Mouse (Mus musculus) urinary bladder, postnatal 4 days (tissue): ENCODE data around the gene Dhx40.
"Not testable (repeated sequence)": the region's sequence is repeated elsewhere in the genome, so short reads cannot be mapped to it uniquely, and the experiment has no call there.

Source experiments
- DNase-seq, 2 experiments: peaks; one replicate each; pipeline ENCODE4 v3.0.0; 2021 to 2022; ENCODE audit warnings: low spot score in 2 of 2

Dhx40 gene

DNA sequence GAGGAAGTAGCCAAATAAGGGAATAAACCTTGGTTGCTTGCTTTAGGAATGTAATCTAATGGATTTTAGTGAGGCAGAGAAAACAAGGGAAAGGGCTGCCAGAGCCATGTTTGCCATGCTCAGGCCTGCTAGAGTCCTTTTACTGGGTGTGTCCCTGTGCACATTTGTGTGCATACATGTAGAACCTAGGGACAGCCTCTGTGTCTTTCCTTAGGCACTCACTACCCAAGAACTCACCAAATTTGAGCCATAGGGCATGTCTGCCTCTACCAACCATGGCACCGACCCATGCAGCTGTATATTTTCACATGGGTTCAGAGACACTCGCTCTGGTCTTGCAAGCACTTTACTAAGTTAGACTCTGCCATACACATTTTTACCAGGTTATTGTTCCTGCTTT is 11.4 kb upstream of the Dhx40 start:
- no peak for DNase-seq

DNA sequence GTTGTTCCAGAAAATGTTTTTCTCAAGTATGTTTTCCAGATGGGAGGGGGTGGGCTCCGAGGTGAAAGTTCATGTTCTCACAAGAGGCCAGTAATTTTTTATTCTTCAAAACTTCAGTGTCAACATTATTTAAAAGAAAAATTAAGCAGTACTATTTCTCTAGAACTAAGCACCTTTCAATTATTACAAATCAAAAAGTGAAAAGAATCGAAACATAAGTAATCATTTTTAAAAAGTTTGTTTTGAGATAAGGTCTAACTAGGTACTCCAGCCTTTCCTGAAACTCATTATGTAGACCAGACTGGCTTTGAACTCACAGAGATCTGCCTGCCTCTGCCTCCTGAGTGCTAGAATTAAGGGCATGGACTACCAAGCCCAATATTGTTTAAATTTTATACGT is 8.7 kb upstream of the Dhx40 start:
- DNase-seq = not testable (repeated sequence)

DNA sequence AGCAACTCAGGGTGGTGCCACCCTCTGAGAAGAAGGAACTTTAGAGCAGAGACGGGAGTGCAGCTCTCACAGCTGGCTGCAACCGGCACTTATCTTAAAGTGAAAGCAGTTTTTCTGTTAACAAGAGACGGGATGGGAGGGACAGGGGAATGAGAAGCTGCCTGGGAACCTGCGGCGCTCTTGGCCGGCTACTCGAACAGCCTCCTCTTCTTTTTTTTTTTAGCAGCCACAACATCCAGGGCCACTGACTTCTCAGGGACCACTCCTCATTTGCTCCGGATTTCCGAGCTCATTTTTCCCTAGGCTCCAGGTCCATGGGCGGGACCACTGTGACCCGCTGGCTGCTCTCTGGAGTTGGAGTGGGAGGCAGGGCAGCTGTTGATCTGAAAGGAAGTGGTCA is 6.9 kb upstream of the Dhx40 start:
- DNase-seq = not testable (repeated sequence)

DNA sequence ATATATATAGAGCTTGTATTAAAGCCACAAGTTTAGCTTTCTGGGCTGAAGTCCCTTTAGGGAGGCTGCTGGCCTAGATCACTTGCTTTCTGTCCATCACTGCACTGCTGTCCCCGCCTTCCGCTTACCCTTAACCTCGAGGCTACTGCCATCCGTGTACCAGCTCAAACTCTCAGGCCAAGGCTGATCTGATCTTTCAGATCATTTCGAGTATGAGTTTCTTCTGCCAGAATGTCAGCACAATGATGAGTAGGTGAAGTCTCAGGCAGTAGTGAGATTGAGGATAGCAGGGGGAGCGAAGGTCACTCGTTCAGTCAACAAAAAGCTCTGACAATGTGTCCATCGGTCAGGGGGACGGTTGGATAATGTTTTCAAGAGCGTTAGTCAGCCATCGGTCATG is 5.7 kb upstream of the Dhx40 start:
- not testable (repeated sequence) for DNase-seq

DNA sequence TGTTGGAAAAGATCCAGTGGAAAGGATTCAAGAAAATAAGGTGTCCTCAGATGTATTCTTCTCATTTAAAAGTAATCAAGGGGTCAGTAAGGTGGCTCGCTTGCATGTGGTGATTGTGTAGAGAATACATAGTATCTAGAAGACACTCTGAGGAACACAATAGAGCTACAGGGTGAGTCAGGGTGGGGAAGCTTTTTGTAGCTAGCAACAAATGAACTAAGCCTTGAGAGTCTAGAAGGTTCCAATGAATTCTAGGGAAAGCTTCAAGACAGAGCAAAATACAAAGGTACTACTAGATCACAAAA is 3.7 kb upstream of the Dhx40 start:
- DNase-seq = no peak

DNA sequence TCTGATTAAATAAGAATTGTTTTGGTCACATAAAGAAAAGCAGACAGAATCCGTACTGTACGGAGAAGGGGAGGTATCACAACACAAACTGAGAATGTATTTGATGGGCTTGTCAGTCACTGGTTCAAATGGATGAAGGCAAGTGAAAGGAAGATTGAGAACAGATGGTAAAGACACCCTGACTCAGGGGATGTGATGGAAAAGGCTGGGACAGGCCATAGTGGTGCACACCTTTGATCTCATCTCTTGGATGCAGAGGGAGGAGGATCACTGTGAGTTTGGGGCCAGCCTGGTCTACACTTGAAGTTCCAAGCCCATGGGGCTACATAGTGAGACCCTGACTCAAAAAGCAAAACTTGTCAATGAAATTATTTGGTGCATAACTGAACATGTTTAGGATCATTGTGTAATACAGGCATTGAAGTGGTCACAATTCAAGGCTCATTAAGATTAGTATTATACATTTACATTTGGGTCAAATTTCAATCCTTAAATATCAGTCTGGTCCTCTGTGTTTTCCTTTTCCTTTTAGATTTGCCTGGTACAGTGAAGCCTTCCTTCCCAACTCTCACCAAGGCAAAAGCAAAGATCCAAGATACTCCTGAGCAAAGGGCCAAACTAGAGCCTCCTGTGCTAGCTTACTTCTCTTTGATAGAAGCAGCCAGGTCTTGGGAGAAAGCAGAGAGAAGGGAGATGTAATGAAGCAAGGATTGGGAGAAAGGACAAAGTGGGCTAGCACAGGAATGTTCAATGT is 3.2 kb upstream of the Dhx40 start:
- no peak for DNase-seq

DNA sequence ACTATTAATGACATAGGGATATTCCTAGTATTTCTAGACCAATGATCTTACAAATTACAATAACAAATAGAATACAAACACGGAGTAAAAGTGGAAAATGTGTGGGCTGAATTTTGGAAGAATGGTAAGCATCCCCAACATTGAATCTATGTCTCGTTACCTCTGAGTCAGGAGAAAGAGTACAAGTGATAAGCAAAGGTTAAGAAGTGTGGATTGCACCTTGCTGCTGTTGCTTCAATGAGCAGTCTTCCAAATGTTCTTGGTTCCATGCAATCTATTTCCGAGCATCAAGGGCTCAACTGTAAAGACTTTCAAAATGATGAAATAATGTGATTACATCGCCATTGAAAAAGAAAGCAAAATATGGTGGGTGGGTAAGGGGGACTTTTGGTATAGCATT is 2.3 kb upstream of the Dhx40 start:
- no peak for DNase-seq

DNA sequence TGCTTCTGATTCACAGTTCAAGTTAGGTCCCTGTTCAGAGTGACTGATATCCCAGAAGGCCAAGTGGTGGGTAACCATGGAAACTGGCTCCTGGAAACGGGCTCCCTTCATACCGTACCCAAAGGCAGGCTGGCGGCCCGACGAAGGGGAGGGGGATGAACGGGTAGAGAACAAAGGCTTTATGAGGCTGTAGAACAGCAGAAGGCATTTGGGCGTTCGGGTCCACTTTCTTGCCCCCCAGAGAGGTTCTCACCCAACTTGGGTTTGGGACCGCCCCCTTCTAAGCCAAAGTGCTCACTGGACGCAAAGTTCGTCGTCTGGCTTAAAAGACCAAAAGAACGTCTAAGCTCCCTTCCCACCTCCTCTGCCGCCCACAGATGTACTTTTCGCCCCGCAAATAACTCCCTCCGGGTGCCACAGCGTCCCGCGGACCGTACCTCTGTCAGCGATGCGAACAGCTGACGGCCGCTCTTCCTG is 507 bp downstream of the Dhx40 start:
- DNase-seq = peak in 1 of 2 experiments; percentile 37

DNA sequence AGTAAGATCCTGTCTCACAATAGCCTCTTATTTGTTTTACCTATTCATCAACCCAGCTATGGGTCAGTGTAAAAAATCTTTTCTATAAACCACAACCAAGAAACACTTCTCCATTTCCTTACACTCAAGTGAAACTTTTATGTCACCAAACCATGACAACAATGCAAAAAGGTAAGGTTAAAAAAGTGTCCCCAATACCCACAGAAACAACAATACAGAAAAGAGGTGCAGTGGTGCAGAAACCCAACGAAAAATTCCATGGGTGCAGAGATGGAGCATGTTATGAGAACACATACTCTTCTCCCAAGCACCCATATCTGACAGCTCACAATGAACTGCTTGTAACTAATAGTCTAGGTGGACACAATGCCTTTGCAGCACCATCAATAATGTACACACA is 13.4 kb downstream of the Dhx40 start:
- no peak for DNase-seq

DNA sequence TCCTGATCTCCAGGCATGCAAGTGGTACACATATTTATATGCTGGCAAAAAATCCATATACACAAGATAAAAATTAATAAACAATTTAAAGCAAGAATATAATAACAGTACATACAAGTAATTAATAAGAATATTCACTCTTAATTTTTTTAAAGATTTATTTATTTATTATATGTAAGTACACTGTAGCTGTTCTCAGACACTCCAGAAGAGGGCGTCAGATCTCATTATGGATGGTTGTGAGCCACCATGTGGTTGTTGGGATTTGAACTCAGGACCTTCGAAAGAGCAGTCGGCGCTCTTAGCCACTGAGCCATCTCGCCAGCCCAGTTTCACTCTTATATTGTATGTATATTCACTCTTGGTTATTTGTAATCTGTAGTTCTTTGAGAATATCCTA is 20.1 kb downstream of the Dhx40 start:
- DNase-seq = not testable (repeated sequence)

DNA sequence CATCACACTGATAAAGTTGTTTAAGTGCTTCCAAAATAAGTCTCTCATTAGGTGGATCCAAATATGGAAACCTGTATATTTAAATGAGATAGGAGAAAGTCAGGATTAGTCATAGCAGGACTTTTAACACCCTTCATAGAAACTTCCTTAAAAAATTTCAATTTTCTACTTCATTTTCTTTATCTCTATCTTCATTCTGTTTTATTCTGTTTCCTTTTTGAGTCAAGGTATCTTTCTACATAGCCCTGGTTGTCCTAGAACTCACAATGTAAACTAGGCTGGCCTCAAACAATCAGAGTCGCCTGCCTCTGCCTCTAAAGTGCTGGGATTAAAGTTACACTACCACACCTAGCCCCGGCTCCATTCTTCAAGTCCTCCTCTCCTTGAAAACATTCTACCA is 21.8 kb downstream of the Dhx40 start:
- DNase-seq = no peak

DNA sequence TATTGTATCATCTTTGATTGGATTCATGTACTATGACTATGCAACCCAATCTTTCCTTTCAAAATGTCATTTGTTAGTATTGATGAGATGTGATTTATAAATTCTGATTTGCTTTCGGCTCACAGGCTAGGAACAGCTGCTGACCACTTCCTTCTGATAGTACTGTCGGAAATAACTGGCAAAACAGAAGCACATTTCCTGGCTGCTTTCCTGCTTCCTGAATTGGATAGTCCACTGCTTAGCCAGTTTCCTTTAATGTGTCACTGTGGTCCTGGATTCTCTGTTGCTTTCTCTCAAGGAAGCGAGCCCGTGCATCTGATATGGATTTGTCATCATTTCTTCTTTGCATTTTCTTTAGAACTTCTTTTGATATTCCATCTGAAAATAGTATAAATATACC is 37.7 kb downstream of the Dhx40 start:
- DNase-seq = no peak

DNA sequence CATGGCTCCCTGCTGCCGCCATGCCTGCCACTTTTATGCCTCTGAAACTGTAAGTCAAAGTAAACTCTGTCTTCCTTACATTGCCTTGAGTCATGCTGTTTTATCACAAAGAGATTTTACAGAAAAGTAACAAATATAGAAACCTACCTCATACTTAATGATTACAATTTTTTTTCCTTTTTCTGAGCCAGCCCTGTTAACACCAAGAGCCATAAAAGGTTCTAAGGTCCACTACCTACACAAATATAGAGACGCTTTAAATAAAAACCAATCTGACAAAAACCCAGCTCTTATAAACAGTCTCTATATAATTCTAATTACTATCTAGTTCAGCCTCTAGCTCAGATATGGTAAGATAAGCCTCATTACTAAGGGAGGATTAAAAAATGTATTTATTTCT is 43.0 kb downstream of the Dhx40 start:
- DNase-seq = no peak

DNA sequence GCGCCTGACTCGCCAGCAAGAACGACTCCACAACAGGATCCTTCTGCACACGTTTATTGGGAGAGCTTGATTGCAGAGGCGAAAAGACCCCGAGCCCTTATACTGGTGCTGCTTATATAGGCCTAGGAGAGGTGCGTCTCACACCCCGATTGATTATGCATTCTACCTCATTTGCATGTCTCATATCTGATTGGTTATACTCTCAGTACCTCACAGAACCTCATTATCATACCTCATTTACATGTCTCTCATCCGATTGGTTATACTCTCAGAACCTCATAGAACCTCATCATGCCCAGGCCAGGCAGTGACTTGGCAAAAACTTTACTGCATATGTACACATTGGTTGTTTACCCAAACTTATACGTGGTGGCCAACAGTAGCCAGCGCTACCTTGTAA is 44.4 kb downstream of the Dhx40 start:
- DNase-seq = not testable (repeated sequence)

DNA sequence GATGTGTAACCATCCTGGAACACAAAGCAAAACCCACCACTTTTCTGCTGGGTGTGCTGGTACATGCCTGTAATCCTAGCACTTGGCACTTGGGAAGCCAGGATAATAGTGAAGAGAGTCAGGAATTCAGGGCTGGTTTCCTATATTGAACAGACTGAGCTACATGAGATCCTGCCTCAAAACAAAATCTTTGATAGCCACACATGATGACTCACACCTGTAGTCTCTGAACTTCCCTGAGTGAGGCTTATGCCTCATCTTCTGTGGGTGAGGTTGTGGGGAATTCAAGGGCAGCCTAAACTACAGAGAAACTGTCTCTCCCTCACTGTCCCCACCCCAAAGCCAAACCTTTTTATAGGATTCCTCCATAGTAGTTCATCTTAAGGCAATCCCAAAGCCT is 47.2 kb downstream of the Dhx40 start:
- DNase-seq = no peak

DNA sequence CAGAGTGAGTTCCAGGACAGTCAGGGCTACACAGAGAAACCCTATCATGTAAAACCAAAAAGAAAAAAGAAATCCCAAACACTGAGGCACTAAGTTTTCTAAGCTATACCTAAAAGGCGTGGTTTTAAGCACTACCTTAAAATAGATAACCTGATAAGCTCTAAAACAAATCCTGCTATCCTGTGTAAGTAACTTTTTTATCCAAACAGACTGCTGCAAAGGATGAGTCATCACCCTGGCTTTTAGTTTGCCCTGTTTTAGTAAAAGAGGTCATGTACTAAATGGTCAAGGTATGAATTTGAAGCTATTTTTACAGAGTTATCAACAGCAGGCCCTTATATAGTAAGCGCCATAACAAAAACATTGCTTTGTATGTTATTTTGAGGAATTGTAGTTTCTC is 47.7 kb downstream of the Dhx40 start:
- DNase-seq = no peak

DNA sequence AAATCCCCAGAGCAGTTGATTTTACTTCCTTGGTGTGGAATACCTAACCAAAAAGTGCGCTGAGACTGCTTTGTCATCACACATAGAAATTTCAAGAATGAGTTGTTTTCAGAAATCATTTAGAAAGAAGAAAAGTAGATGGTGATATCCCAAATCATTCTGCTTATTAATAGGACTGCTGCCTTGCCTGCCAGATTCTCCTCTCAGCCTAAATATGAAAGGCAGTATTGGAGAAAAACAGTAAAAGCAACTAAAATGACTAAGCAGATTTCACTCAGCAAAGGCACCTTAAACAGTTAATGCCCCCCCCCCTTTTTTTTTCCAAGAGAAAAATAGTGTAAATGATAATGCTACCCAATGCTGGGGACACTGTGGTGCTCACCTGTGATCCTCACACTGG is 48.3 kb downstream of the Dhx40 start:
- DNase-seq = no peak

DNA sequence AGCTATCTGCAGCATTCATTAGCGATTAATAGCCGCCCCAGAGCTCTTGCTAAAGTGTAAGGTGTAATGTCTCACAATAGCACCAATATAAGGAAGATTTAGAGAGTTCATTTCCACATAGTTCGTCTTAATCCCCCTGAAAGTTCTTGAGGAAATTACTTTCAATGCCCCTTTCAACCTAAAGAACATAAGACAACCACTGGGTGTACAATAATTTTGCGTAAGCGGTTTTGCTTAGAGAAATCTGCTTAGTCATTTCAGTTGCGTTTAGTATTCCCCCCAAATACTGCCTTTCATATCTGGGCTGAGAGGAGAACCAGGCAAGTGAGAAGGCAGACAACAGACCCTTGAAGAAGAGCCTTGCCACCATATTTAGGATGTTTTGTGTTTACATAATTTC is 49.0 kb downstream of the Dhx40 start:
- DNase-seq = no peak

DNA sequence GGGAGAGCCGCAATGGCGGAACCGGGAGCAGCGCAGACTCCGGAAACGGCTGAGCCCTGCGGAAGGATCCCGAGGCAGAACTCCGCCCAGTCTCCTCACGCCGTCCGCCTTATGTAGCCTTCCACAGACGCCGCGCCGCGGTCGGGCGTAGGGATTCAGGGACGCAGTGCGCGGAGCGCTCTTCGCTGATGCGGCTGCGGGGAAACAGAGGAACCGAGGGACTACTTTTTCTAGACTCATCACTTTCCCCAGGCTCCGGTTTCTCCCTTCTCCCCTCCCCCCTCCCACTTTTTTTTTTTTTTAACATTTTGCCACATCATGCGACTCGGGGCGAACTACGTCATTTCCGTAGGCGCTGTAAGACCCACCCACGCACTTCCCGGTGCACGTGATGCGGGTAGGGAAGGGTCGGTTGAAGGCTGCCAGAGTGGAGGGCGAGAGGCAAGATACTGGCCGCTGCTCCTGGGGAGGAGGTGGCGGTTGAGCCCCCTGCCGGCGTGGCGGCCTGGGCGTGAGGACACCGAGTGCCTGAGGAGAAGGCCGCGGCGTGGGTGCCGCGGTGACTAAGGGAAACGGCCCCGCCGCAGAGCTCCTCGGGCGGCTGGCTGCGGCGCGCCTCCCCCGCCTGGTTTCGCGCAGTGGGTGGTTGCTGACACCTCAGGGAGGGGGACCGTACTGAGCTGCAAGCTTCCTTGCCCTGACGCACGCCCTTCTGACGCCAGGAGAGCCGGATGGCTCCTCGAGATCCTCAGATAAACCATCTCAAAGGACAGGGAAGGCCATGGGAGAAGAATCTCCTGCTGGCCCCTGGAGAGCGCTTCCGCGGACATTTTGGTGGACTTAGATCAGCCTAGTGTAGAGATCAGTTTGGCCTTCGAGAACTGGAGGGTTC is 49.8 kb downstream of the Dhx40 start, which contains the start of gene Cltc:
Cltc (minus strand) TSS at position 86 of the 892 bp plus-strand sequence.
- DNase-seq = peak; percentile 96 to 97

DNA sequence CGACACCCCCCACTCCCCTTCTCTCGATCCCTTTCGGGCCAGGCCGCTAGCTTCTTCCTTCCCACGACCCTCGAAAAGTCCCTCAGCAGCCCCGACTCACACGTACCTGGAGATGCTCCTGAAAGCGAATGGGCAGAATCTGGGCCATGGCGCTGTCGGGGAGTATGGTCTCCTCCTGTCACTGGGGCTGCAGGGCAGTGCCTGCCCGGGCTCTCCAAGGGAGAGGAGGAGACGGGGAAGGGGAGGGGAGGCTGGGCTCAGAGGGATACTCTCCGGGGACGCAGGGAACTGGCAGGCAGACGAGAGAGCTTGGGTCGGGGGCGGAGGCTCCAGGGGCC is 50.4 kb downstream of the Dhx40 start:
- DNase-seq = no peak

DNA sequence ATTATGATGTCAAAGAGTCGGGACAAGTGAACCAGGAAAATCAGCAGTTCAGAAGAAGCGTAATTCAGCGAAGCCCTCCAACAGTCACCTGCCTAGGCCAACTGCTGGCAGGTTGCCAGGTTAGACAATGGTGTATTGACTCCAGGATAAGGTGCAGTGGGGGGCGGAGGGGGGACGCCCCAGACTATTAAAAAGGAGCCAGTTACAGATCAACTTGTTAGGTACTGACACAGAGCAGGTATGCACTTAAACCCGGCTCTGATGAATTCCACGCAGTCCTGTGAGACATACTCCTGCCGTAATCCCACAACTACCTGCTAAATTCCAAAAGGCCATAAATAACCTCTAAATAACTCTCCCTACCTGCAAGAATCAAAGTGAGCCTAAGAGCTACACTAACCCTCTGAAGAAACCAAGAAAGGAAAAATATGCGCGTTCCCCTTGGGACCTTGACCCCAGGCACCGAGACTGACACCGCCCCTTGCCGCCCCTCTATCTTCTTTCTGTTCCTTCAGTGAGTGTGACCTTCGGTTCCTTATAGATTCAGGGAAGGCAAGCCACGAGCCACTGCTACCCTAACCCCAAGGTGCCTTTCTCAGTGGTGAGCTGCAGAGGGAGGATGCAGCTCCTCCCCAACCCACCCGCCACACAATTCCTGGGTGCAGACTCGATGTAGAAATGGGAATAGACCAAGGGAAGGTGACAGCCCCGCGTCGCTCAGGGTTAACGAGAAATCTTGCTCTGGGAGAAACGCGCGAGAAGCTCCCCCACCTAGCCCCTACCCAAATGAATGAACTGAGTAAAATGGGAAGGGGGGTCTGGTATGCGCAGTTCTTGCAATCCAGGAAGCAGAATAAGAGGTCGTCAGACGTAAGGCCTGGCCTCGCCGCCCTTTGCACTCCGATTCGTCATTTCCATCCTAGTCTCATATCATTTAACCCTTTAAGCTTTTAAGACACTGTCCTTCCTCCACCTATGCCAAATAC is 51.1 kb downstream of the Dhx40 start:
- DNase-seq = no peak

DNA sequence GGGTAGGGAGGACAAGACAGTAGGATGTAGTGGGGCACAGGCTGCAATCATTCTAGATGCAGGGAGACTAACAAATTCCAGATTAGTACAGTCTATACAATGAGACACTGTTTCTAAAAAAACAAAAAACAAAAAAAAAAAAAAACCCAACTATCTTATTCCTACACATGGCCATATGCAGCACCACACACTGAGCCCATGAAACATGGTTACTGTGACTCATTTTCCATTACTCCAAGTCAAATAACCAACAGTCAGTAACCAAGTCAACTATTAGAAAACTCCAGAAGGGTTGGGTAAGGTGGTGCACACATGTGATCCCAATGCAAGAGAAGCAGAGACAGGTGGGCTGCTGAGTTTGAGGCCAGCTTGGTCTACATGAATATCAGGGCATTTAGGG is 55.1 kb downstream of the Dhx40 start:
- no peak for DNase-seq
